ENCODE assay signal across 11 mouse cellular contexts in the genomic region with DNA sequence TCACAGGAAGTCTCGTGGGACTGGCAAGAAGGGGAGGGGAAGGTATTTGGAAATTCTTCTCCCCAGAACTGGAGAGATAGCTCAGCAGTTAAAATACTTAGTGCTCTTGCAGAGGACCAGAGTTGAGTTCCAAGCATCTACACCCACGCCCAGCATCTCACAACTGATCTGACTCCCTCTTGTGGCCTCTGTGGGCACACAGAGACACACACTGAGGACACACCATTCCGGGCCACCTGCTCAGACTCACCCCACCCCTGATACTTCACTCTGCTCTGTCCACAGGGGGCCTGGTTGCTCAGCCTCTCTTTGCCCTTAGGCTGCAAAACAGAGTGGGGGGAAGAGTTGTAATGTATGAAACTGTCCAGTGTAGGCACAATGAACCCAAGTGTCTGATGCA. TPM values are rescaled to one million over a fixed set of nuclear protein-coding genes. Genes with fewer than 3 reads are reported as not detected.
DNase-seq lines count a peak whose midpoint lies in the region; ATAC-seq and TF ChIP-seq lines count a peak whose summit lies in the region.
"Had no signal": no experiment of that assay in that cellular context is flagged by ENCODE, and none has a peak within 500 bp of the region (broad histone marks: within the 10 kb centered on the region; RNA-seq: fewer than 3 reads in every experiment).

No protein-coding gene starts in this region.

- H3K4me2 ChIP-seq in forebrain, embryonic 14.5 days (ENCODE audit: low read length), result peak overlapping the region; percentile 93
- H3K4me2 ChIP-seq in forebrain, embryonic 12.5 days, result no peak overlapping the region
- peak overlapping the region; percentile 72; the same call in 1 of the 2 replicates for H3K4me2 ChIP-seq in hindbrain, embryonic 14.5 days (replicated peaks)
- H3K4me2 ChIP-seq in neural tube, embryonic 14.5 days (ENCODE audit: low read depth, low read length), result peak overlapping the region; percentile 94

- peaks cover 46% of the 10 kb centered on the region for H3K4me1 ChIP-seq in forebrain, embryonic 14.5 days (ENCODE audit: control insufficient read depth, insufficient read depth, low read length)
- H3K4me1 ChIP-seq in forebrain, embryonic 12.5 days, result peaks cover 69% of the 10 kb centered on the region
- peaks cover 10% of the 10 kb centered on the region for H3K4me1 ChIP-seq in spleen, adult 2 months (ENCODE audit: control insufficient read depth, insufficient read depth, insufficient read length)
- peaks cover 43% of the 10 kb centered on the region for H3K4me1 ChIP-seq in hindbrain, embryonic 14.5 days (replicated peaks; ENCODE audit: control insufficient read depth, insufficient read depth, low read length)
- peaks cover 36% of the 10 kb centered on the region for H3K4me1 ChIP-seq in neural tube, embryonic 14.5 days (ENCODE audit: control insufficient read depth, insufficient read depth, low read length)

- no peak overlapping the region for H3K9ac ChIP-seq in forebrain, embryonic 14.5 days (ENCODE audit: low read length)
- no peak overlapping the region for H3K9ac ChIP-seq in forebrain, embryonic 12.5 days
- 0 out of 2 replicates have a peak overlapping the region, but pooled peaks have one; percentile 1 for H3K9ac ChIP-seq in hindbrain, embryonic 14.5 days
- no peak overlapping the region for H3K9ac ChIP-seq in neural tube, embryonic 14.5 days (replicated peaks; ENCODE audit: low read depth, low read length)

- no peak for ATAC-seq in forebrain, embryonic 14.5 days
- ATAC-seq in forebrain, embryonic 12.5 days (ENCODE audit: low FRiP score), result no peak
- ATAC-seq in hindbrain, embryonic 14.5 days (ENCODE audit: low FRiP score), result no peak
- ATAC-seq in neural tube, embryonic 14.5 days (ENCODE audit: low read depth), result no peak

- 0 out of 2 replicates have a peak, but pooled peaks have one; percentile 11 for TF ChIP-seq CTCF in spleen, adult 2 months (IDR thresholded peaks at IDR 0.05; ENCODE audit: extremely low read depth, insufficient read depth, insufficient read length, insufficient replicate concordance)

- H3K27me3 ChIP-seq in forebrain, embryonic 14.5 days (replicated peaks; ENCODE audit: control insufficient read depth, insufficient read depth, low read length), result no peaks in the 10 kb centered on the region
- no peaks in the 10 kb centered on the region for H3K27me3 ChIP-seq in forebrain, embryonic 12.5 days
- peaks cover 3% of the 10 kb centered on the region; the same call in 1 of the 2 replicates for H3K27me3 ChIP-seq in spleen, adult 2 months (ENCODE audit: control insufficient read depth, insufficient read depth, low read length)
- no peaks in the 10 kb centered on the region for H3K27me3 ChIP-seq in hindbrain, embryonic 14.5 days (ENCODE audit: control insufficient read depth, insufficient read depth, low read length)
- no peaks in the 10 kb centered on the region for H3K27me3 ChIP-seq in neural tube, embryonic 14.5 days (ENCODE audit: control insufficient read depth, insufficient read depth, low read length)

- H3K9me3 ChIP-seq in forebrain, embryonic 14.5 days (replicated peaks; ENCODE audit: control insufficient read depth, low read length), result no peaks in the 10 kb centered on the region
- no peaks in the 10 kb centered on the region for H3K9me3 ChIP-seq in forebrain, embryonic 12.5 days
- H3K9me3 ChIP-seq in hindbrain, embryonic 14.5 days (ENCODE audit: control insufficient read depth, low read length), result no peaks in the 10 kb centered on the region
- no peaks in the 10 kb centered on the region for H3K9me3 ChIP-seq in neural tube, embryonic 14.5 days (ENCODE audit: control insufficient read depth, low read length)

- TF ChIP-seq POLR2A in spleen, adult 2 months (IDR thresholded peaks at IDR 0.05; ENCODE audit: low read depth, low read length), result no peak

- peaks cover 54% of the 10 kb centered on the region for H3K36me3 ChIP-seq in forebrain, embryonic 14.5 days (ENCODE audit: control insufficient read depth, insufficient read depth, low read length)
- H3K36me3 ChIP-seq in forebrain, embryonic 12.5 days (replicated peaks), result peaks cover 41% of the 10 kb centered on the region
- no peaks in the 10 kb centered on the region for H3K36me3 ChIP-seq in spleen, adult 2 months (ENCODE audit: control insufficient read depth, insufficient read depth, low read length)
- H3K36me3 ChIP-seq in hindbrain, embryonic 14.5 days (replicated peaks; ENCODE audit: control insufficient read depth, insufficient read depth), result peaks cover 35% of the 10 kb centered on the region
- H3K36me3 ChIP-seq in neural tube, embryonic 14.5 days (ENCODE audit: control insufficient read depth, insufficient read depth, low read length), result peaks cover 9% of the 10 kb centered on the region; the same call in 1 of the 2 replicates

- H3K27ac ChIP-seq in forebrain, embryonic 14.5 days (ENCODE audit: low read depth, low read length), result no peak overlapping the region
- no peak overlapping the region for H3K27ac ChIP-seq in forebrain, embryonic 12.5 days
- H3K27ac ChIP-seq in spleen, adult 2 months (ENCODE audit: insufficient read depth, low read length), result no peak overlapping the region
- H3K27ac ChIP-seq in hindbrain, embryonic 14.5 days, result no peak overlapping the region
- no peak overlapping the region for H3K27ac ChIP-seq in neural tube, embryonic 14.5 days (ENCODE audit: low read depth, low read length)

- H3K4me3 ChIP-seq in forebrain, embryonic 14.5 days (ENCODE audit: low read depth, low read length), result no peak overlapping the region
- no peak overlapping the region; the same call in 1 of the 2 replicates for H3K4me3 ChIP-seq in forebrain, embryonic 12.5 days (replicated peaks)
- H3K4me3 ChIP-seq in spleen, adult 2 months (ENCODE audit: extremely low read depth, insufficient read depth, insufficient read length), result no peak overlapping the region
- no peak overlapping the region for H3K4me3 ChIP-seq in hindbrain, embryonic 14.5 days (replicated peaks; ENCODE audit: low read length)
- H3K4me3 ChIP-seq in neural tube, embryonic 14.5 days (ENCODE audit: low read depth, low read length), result no peak overlapping the region

- DNase-seq in forebrain, embryonic 14.5 days (ENCODE audit: low spot score), result no peak
- no peak for DNase-seq in spleen, adult 2 months (ENCODE audit: low read depth in 1 of 2, low spot score in 2 of 2)
- no peak for DNase-seq in spleen, adult 18-20 months
- DNase-seq in hindbrain, embryonic 14.5 days (ENCODE audit: low spot score), result no peak
- DNase-seq in adrenal gland, postnatal 25 days, result no peak
- DNase-seq in kidney, adult 8-10 months, result no peak
- DNase-seq: gastrocnemius, postnatal 14 days; kidney, postnatal 14 days; retina, postnatal 1 day had no signal

- 73% methylated on average over 3 of the region's 3 CpGs for WGBS in forebrain, embryonic 14.5 days
- 68% methylated on average over 3 of the region's 3 CpGs for WGBS in forebrain, embryonic 12.5 days
- WGBS in spleen, adult 2 months, result 68% methylated on average over 3 of the region's 3 CpGs
- 82% methylated on average over 3 of the region's 3 CpGs for WGBS in hindbrain, embryonic 14.5 days
- 78% methylated on average over 3 of the region's 3 CpGs for WGBS in neural tube, embryonic 14.5 days

RNA-seq across cellular contexts. Expression of a gene that starts 3.4 kb away (rescaled TPM):
- polyA plus RNA-seq in forebrain, embryonic 14.5 days (2014; fragmentation: Nextera tagmentation; extraction: Ambion mirVana), result 33.5 and 48.5 TPM in 2 replicates
- 43.3 and 48.3 TPM in 2 replicates for polyA plus RNA-seq in forebrain, embryonic 12.5 days (2016; fragmentation: Nextera tagmentation; extraction: Ambion mirVana)
- 7.4 and 14.5 TPM in 2 replicates for polyA plus RNA-seq in spleen, adult 2 months (2012; rRNA removed)
- polyA plus RNA-seq in hindbrain, embryonic 14.5 days (2014; fragmentation: Nextera tagmentation; extraction: Ambion mirVana), result 62.2 and 69.5 TPM in 2 replicates
- polyA plus RNA-seq in neural tube, embryonic 14.5 days (2014; fragmentation: Nextera tagmentation; extraction: Ambion mirVana), result 71.4 and 77.5 TPM in 2 replicates
- total RNA-seq in adrenal gland, postnatal 25 days (2021), result 10.0 and 12.3 TPM in 2 replicates
